Mouse (Mus musculus): ENCODE measurements around the gene Ubtd2.
A peak's percentile ranks its signal among the peaks of the same experiment; 100 is the strongest.
"Not testable (repeated sequence)": the region's sequence is repeated elsewhere in the genome, so short reads cannot be mapped to it uniquely, and the experiment has no call there.

Gene Ubtd2

DNA sequence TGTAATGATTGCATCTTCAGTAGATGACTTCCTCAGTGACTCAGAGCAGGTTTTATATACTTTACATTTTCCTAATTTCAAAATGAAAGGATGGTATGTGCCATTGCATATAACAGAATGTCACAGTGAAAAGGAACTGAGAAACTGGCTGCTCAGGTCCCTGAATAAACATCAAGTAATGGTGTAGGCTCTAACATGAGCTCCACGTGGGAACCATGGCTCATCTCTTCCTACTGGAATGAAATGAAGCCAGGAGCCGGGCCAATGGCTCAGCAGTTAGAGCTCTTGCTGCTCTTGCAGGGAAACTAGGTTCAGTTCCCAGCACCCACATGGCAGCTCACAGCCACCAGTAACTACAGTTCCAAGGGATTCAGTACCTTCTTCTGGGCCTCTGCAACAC, 16.8 kb downstream of the Ubtd2 start:
- no peak for DNase-seq

DNA sequence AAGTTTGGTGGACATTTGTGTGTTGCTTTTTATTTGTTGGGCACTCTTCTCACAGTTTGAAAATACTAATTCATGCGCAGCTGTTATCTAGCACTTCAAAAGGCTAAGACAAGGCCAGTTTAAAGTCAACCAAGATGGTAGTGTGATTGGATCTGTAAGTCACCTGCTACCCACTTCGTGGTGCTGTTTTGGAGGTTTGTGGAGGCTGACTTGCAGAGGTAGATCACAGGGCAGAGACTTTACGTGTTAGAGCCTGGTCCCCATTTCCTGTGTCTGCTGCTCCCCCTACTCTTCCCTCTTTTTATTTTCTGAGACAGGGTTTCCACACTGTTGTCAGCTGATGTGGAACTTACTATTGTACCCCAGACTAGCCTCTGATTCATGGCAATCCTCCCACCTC, 19.6 kb downstream of the Ubtd2 start:
- no peak for DNase-seq

DNA sequence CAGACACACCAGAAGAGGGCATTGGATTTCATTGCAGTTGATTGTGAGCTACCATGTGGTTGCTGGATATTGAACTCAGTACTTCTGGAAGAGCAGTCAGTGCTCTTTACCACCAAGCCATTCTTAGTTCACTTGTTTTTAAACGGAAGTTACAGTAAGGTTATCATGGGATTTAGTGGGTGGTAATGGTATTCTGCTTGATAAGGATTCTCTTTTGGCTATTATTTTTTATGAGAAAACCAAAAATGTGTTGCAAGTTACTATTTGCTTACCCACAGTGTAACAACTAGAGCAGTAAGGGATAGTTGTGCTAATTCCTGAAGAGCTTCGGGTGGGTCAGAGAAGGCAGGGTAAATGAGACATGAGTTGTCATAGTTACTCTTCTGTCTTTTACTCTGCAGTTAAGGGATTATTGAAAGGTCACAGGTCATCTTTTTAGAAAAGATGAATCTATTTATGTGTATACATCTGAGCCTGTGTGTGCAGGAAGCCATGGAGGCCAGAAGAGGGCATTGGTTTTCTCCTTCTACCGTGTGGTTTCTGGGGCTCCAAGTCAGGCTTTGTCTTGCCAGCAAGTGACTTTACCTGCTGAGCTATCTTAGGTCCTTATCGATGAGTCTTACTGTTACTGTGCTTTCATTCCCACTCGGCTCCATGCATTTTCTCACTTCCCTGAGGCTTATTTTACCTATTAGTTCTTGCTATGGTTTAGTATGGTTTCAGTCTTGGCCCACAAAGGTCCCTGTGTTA, 20.5 kb downstream of the Ubtd2 start:
- DNase-seq, result no peak

DNA sequence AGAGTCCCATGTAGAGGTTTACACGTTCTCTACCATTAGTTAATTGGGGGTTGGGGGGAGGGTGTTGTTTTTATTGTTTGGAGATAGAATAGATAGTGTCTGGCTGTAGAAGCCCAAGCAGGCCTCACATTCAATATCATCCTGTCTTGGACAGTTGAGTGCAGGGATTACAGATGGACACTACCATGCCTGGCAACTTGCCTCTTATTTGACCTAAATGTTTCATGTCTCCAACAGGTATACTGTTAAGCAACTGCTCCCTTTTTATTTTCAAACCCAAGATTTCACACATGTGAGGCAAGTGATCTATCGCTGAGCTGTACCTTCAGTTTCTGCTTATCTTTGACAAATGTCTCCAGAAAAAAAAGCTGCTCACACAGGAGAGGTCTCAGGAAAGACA, 26.4 kb downstream of the Ubtd2 start:
- DNase-seq, result no peak

DNA sequence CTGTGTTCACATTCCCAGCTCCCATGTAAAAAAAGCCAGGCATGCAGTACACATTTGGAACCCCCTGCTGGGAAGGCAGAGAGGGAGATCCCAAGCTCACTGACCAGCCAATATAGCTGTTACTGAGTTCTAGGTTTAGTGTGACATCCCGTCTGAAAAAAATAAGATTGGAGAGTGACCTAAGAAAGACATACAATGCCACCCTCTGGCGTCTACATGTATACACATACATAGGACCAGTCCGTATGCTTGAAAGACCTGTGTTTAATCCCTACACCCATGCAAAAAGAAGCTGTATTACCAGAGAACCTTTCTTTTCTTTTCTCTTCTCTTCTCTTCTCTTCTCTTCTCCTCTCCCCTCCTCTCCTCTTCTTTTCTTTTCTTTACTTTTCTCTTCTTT, 30.1 kb downstream of the Ubtd2 start:
- no peak for DNase-seq

DNA sequence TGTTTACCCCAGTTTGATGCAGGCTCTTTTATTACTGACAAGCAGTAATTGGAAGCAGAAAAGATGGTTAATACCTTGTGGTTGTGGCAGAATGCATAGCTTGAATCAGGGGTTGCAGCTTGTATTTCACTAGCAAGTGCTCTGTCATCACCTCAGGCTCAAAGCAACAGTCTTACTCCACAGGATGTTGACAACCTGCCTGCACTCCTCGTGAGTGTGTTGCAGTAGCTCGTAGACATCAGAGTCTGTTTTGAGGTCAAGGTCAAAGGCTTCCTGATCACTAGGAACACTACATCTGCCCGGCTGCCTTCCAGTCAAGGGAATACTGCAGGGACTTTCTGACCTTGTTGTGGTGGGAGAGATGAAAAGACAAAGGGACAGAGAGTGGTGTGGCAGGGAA, 31.5 kb downstream of the Ubtd2 start:
- no peak for DNase-seq

DNA sequence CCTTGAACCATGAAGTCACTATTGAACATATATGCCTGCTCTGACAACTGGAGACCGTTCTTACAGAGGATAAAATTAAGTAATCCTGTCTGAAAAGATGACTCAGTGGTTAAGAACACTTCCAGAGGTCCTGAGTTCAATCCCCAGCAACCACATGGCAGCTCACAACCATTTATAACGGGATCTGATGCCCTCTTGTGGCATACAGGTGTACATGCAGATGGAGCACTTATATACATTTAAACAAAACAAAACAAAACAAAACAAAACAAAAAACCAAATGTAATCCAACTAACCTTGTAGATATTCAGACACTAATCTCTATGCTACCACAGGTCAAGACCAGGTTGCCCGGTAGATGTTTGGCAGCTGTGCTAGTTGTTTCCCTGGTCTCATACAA, 32.3 kb downstream of the Ubtd2 start:
- no peak for DNase-seq

DNA sequence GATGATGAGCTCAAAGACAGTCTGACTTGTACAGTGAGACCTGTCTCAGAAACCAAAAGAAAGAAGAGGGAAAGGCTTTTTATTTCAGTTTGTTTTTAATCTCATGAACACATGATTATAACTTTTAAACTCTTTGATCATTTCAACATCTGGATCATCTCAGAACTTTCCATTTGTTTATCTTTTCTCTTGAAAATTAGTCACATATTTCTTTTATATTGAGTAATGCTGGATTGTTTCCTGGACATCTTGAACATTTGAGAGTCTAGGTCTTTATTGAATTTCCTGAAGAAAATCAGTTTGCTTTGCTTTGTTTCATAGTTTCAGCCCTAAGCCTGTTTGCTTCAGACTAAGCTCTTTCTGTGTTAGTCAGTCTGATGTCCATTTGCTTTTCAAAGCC, 33.2 kb downstream of the Ubtd2 start:
- no peak for DNase-seq

DNA sequence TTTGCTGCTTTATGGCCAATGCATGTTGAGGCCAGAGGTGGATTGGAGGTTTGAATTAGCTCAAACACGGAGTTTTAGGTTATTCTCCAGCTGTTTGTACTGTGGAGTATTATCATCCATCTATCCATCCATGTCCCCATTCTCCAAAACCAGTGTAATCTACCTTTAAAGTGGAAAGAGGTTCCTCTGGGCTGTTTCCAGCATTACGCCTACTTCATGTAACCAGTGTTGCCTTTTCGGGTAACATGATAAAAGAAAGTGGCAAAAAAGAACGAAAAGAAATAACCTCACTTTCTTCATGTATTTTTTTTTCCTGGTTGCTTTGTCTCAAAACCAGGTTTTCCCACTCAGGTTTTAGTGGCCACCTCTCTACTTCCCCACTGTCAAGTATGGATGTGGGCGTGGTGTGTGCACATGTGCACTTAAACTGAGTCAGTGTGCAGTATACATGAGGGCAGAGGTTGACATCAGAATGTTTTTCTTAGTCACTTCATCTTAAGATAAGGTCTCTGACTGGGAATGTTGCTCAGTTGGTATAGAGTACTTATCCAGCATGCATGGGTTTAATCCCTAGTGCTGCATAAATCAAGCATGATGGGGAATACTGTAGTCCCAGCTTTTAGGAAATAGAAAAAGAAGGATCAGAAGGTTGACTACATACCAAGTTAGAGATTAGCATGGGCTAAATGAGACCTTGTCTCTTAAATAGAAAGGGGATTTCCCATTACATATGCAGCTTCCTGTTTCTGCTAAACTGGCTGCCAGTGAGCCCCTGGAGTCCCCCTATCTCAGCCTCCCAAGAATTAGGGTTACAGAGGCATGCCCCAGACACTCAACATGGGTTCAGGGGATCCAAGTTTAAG, 33.9 kb downstream of the Ubtd2 start:
- no peak for DNase-seq

DNA sequence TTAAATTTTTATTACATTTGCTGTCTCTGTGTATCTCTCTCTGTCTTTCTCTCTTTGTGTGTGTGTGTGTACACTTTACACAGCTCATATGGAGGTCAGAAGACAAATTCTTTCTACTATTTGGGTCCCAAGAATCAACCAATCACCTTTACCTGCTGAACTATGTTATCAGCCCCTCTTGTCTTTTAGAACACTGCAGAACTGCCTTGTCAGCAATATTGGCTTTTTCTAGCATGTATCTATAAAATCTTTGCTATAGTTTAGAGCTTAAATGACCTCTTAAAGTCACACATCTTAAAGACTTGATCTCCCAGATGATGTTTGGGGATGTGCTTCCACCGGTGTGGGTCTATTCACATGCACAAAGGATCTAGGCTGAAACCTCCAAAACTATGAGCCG, 35.9 kb downstream of the Ubtd2 start:
- no peak for DNase-seq

DNA sequence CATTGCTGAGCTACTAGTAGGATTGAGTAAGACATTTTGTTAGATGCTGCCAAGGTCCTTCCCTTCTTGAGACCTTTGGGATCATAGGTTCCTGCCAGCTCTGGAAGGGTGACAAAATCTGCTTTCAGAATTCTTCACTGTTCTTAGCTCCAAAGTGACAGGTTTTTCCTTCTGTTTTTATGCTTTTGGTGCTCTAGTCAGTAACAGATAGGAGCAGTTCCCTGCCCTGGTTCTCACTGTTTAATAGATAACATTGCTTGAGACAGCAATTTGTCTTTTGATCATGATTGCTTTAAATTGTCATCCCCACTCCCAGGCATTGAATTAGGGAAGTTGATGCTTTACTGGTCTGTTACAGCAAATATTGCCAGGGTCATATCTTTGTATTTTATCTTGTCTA, 38.1 kb downstream of the Ubtd2 start:
- DNase-seq, result no peak

DNA sequence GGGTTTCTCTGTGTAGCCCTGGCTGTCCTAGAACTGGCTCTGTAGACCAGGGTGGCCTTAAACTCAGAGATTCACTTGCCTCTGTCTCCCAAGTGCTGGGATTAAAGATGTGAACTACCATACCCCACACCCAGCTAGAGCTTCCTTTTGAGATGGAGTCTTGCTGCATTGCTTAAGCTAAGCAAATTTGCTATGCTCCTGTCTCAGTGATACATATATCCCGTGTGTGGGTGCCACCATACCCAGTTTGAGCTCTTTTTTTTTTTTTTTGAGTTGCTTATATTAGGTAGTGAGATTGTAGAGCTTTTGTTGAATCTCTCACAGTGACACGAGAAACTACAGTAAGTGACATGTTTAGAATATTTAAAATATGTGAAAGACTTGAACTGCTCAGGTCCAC, 40.1 kb downstream of the Ubtd2 start:
- DNase-seq, result no peak

DNA sequence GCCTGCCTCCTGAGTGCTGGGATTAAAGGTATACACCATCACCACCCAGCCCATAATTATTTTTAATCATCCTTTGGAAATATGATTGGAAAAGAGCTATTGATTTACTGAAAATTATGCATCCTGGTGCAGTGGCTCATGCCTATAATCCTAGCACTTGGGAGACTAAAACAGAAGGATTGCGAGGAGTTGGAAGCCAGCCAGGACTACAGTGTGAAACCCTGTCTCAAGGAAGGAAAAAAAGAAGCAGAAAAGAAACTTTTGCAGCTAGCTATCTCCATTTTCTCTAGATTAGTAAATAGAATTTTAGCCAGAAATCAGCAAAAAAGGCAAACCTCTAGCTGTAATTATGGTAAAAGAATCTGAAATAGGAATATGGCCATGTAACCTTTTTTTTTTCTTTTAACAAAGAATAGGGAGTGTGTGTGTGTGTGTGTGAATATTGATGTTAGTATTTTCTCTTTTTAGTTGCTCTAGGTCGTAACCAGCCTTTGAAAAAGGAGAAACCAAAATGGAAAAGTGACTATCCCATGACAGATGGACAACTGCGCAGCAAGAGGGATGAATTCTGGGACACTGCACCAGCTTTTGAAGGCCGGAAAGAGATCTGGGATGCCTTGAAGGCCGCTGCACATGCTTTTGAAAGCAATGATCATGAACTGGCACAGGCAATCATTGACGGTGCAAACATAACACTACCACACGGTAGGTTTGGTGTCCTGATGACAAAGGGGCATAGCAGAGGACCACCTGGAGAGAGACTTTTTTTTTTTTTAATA, 43.8 kb downstream of the Ubtd2 start:
- DNase-seq, result peak; percentile 79

DNA sequence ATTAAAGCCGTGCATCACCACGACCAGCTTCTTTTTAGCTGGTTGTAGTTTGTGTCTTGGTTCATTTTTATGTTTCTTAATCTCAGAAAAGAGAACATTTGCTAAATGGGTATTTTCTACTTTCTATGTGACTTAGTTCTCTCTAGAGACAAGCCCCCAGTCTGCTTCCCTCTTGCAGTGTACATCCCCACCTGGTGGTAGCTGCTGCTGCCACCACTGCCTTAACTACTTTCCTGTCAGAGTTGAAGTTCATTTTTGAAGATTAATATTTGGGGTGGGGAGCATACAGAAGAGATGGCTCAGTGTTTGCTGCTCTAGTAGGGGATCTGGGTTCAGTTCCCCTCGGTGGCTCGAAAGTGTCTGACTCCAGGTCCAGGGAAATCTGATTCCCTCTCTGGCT, 44.8 kb downstream of the Ubtd2 start:
- DNase-seq, result peak; percentile 38

DNA sequence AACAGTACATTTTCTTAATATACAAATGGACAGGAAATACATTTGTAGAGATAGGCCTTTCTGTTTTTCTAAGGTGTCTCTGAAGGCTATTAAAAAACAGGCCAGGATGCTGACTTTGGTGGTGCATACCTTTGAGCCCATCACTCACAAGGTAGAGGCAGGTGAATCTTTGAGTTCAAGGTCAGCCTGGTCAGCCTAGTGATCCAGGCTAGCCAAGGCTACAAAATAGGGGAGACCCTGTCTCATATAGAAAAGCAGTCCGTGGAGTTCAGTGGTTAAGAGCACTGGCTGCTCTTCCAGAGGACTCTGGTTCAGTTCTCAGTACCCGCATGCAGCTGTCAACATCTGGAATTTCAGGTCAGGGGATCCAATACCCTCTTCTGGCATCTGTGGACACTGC, 48.5 kb downstream of the Ubtd2 start:
- DNase-seq, result no peak

DNA sequence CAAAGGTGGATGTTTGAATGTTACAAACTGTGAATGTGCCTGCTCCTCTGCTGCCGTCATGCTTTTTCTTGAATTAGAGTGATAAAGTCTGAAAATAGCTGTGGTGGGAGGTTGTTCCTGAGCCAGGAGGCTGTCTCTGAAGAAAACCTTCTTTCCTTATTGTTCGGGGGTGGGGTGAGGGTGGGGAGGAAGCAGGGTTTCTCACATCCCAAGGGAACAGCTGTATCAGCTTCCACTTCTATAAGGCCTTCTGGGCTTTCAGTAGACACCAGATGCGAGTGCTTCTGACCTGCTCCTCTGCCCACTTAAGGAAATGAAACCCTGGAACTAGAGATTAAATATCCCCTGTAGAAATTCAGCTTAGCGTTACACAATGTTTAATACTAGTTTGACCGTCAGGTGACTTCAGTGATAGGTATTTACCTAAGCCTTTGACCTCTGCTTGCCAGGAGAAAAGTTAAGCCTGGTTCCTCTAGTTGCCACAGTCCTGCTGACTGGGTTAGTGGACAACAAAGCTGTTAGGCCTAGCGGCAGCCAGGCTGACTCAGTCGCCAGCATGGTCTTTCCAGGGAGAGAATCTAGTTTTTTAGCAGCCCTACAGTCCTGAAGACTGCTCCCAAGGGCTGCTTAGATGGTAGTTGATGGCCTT, 50.0 kb downstream of the Ubtd2 start:
- no peak for DNase-seq

DNA sequence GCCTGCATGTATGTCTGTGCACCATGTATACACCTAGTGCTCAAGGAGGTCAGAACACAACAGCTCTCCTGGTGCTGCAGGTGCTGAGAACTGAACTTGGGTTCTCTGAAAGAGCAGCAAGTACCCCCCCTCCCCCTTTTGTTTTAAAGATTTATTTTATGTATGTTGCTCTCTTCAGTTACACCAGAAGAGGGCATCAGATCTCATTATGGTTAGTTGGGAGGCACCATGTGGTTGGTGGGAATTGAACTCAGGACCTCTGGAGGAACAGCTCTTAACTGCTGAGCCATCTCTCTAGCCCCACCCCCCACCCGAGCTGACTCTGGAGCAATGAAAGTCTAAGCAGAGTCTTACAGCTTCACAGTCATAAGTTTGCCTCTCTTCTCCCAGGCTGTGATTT, 55.8 kb downstream of the Ubtd2 start:
- DNase-seq, result no peak

DNA sequence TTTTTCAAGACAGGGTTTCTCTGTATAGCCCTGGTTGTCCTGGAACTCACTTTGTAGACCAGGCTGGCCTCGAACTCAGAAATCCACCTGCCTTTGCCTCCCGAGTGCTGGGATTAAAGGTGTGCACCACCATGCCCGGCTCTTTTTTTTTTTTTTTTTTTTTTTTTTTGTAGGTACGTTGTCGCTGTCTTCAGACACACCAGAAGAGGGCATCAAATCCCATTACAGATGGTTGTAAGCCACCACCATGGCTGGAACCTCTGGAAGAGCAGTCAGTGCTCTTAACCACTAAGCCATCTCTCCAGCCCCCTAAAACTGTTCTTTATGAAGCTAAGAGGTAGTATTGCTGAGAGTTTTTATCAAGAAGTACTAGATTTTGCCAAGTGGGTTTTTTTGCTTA, 59.7 kb downstream of the Ubtd2 start:
- DNase-seq, result not testable (repeated sequence)

DNA sequence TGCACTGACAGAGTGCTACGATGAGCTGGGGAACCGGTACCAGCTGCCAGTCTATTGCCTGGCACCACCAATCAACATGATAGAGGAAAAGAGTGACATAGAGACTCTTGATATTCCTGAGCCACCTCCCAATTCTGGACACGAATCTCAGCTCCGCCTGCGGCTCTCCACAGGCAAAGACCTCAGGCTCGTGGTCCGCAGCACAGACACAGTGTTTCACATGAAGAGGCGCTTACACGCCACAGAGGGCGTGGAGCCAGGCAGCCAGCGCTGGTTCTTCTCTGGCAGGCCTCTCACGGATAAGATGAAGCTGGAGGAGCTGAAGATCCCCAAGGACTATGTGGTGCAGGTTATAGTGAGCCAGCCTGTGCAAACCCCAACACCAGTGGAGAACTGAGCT, 60.9 kb downstream of the Ubtd2 start:
- no peak for DNase-seq

DNA sequence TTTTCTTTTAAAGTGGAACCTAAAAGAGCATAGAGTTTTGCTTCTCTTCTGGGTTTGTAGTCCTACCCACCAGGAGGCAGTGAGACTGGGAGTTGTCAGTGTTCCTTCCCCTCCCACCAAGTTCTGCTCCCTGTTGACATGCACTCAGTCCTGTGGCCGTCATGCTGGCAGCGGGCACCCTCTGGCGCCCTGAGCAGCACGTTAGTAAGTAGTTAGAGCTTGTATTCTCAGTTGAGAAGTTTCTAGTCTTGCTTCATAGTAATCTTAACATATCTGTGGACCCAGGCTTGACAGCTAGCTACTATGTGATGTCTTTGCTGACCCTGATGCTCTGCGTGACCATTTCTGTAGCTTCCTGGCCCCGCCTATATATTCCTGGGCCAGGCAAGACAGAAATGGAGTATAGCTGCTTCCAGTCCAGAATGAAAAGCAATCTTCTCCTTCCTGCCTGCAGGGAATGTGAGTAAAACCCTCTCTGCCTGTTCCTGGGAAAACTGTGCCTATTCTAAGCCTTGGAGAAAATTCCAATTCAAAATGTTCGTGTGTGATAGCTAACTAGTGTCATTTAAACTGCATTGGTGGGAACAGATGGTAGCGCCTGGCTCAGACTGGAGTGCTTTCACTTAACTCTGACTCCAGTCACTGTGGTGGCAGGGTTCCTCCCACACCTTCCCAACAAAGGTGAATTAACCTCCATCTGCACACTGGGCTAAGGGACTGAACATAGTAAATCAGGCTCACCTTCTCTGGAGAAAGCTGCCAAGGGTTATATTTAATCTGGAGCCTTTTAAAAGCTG, 61.9 kb downstream of the Ubtd2 start:
- DNase-seq, result no peak

DNA sequence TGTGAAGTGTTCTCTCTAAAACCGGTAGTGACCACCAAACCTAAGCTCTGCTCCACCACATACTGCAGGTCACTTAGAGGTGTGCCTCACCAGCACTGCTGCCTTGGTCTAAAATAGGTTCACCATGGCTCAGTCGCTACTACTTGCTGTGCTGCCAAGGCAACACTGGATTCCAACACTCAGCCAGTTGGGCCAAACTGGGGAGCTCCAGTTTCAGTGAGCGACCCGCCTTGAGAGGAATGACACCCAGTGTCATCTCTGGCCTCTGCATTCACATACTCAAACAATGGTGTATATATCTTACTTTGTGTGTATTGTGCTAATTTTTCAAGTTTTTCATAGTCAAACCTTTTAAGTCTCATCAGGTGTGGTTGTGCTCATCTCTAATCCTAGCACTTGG, 63.6 kb downstream of the Ubtd2 start:
- DNase-seq, result no peak

DNA sequence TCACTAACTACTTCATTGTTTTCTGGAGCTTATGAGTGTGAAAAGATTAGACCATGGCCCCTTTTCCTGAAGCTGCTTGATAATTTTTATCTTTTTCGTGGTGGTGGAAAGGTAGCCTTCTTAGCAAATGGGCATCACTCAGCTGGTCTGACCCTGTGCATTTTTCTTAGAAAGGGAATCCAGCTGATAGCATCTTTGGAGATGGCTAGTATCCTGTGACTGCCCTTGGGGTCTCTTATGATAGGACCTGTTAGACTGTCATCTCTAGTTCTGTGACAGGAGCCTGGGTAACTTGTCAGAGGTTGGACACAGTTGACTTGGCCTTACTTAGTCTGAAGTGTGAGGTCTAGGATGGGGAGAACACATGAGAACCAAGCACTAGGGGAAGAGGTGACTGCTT, 64.2 kb downstream of the Ubtd2 start:
- DNase-seq, result no peak

Data from kidney, postnatal 10 days (tissue).